Mouse (Mus musculus): ENCODE results near the gene Frs2.

DNA sequence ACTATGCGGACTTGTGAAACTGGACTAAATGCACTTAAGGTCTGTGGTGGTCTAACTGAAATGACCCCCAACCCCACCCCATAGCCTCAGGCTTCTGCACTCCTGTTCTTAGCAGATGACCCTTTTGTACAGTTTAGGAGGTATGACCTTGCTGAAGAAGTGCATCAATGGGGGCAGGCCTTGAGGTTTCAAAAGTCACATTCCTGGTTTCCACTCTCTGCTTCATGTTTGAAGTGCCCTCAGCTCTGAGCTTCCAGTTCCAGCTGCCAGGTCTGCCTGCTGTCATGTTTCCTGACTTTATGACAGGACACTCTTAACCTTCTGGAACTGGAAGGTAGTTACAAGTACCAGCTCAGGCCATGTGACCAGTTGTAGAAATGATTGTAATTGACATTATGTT, 21.6 kb downstream of the Frs2 start:
- no peak for TF ChIP-seq CTCF (IDR thresholded peaks at IDR 0.05; ENCODE audit: low read depth)
- no peak for TF ChIP-seq EP300 (IDR thresholded peaks at IDR 0.05; ENCODE audit: low read depth)
